Mouse (Mus musculus) thymus, adult 2 months (tissue): ENCODE measurements at regions not wholly inside any gene's neighbourhood (a gene's known extent, or its start where the extent isn't known, plus 50 kb on each side); places are given as distances from the start of the nearest gene placed in this dataset.

Experiments used
- CTCF ChIP-seq: fragments of 200-500 bp; IDR thresholded peaks from 2 replicates; pipeline ENCODE4 v1.5.1; 2012; ENCODE audit warnings: mild to moderate bottlenecking, control low read depth, low read length, moderate library complexity, borderline replicate concordance; ENCODE audit not compliant: control insufficient read depth, poor library complexity, insufficient read depth; ENCODE audit errors: extremely low read depth
- POLR2A ChIP-seq: fragments of 200-500 bp; IDR thresholded peaks from 2 replicates; pipeline ENCODE4 v1.6.1; 2012; ENCODE audit warnings: mild to moderate bottlenecking, low read length, control low read depth, moderate library complexity; ENCODE audit not compliant: control insufficient read depth, poor library complexity, insufficient read depth; ENCODE audit errors: extremely low read depth

- no peak for TF ChIP-seq CTCF
- no peak for TF ChIP-seq POLR2A
These were observed 121.2 kb downstream of the Ttc32 start for GRCm38 (mm10) chr12:9151001-9151400.
